Mouse (Mus musculus): Measurements from ENCODE around the gene Vmn1r88. TPM values are rescaled to one million over a fixed set of nuclear protein-coding genes. Genes with fewer than 3 reads are reported as not detected.
"Not testable (repeated sequence)": the region's sequence is repeated elsewhere in the genome, so short reads cannot be mapped to it uniquely, and the experiment has no call there.

Gene Vmn1r88
- total RNA-seq (2021) = under 1 TPM; 0.07 to 0.11 TPM
- long read RNA-seq, experiment 1 = 0 reads
- long read RNA-seq, experiment 2 = 0 reads

GRCm38 (mm10) chr7:13159268-13159667 lies at the start of gene Vmn1r88:
Vmn1r88 (plus strand) TSS chr7:13159568.
- DNase-seq = no peak

- DNase-seq = no peak
Measured at GRCm38 (mm10) chr7:13119817-13120216, 39.6 kb upstream of the Vmn1r88 start, which contains the start of gene Vmn1r86. Vmn1r86 (minus strand) TSS chr7:13119917.

GRCm38 (mm10) chr7:13123554-13124153 lies 35.7 kb upstream of the Vmn1r88 start:
- not testable (repeated sequence) for DNase-seq

- no peak for DNase-seq
Measured at GRCm38 (mm10) chr7:13131856-13132255, 27.5 kb upstream of the Vmn1r88 start.

- no peak for DNase-seq
Measured at GRCm38 (mm10) chr7:13137340-13137739, 22.0 kb upstream of the Vmn1r88 start.

GRCm38 (mm10) chr7:13140057-13140456 lies 19.3 kb upstream of the Vmn1r88 start, which contains the start of gene Vmn1r87:
Vmn1r87 (minus strand) TSS chr7:13140157.
- DNase-seq = no peak

GRCm38 (mm10) chr7:13212720-13213119 lies 53.4 kb downstream of the Vmn1r88 start, which contains the start of gene Vmn1r89:
Vmn1r89 (plus strand) TSS chr7:13213020.
- no peak for DNase-seq

Other genes with a start within 250 kb of the Vmn1r88 start
- 100 to 1,000 TPM; 858 to 886 TPM for gene Rps5, start 237.3 kb upstream of the Vmn1r88 start, total RNA-seq (2021)
- gene Rnf225, start 232.2 kb upstream of the Vmn1r88 start, total RNA-seq (2021) = under 1 TPM; 0.26 to 0.34 TPM
- 1 to 10 TPM; 2.8 to 4.8 TPM for gene Zfp324, start 193.7 kb upstream of the Vmn1r88 start, total RNA-seq (2021)
- 1 to 10 TPM; 2.1 to 3.8 TPM for gene Zfp446, start 181.7 kb upstream of the Vmn1r88 start, total RNA-seq (2021)
- gene Slc27a5, start 161.4 kb upstream of the Vmn1r88 start, total RNA-seq (2021) = under 1 TPM in 1 of 2 experiments, not detected in 1; 0.16 TPM
- 100 to 1,000 TPM; 118 to 161 TPM for gene Trim28, start 160.5 kb upstream of the Vmn1r88 start, total RNA-seq (2021)
- 1 to 10 TPM; 5.5 to 6.6 TPM for gene Zbtb45, start 149.5 kb upstream of the Vmn1r88 start, total RNA-seq (2021)
- 100 to 1,000 TPM; 114 to 123 TPM for gene Chmp2a, start 124.8 kb upstream of the Vmn1r88 start, total RNA-seq (2021)
- 100 to 1,000 TPM; 153 to 168 TPM for gene Ube2m, start 121.3 kb upstream of the Vmn1r88 start, total RNA-seq (2021)
- gene Mzf1, start 104.8 kb upstream of the Vmn1r88 start, total RNA-seq (2021) = 1 to 10 TPM; 1.2 to 1.5 TPM
- gene Vmn1r85, start 64.4 kb upstream of the Vmn1r88 start, total RNA-seq (2021) = not detected
- not detected for gene Vmn1r86, start 39.7 kb upstream of the Vmn1r88 start, total RNA-seq (2021)
- gene Vmn1r87, start 19.4 kb upstream of the Vmn1r88 start, total RNA-seq (2021) = not detected
- not detected for gene Vmn1r89, start 53.5 kb downstream of the Vmn1r88 start, total RNA-seq (2021)
- 10 to 100 TPM in 1 of 2 experiments, 1 to 10 TPM in 1; 9.6 to 16.5 TPM for gene Lig1, start 117.7 kb downstream of the Vmn1r88 start, total RNA-seq (2021)
- gene Zswim9, start 119.2 kb downstream of the Vmn1r88 start, total RNA-seq (2021) = 1 to 10 TPM; 5.4 to 7.0 TPM
- gene Pla2g4c, start 165.1 kb downstream of the Vmn1r88 start, total RNA-seq (2021) = under 1 TPM in 1 of 2 experiments, not detected in 1; 0.43 TPM
- gene Cabp5, start 238.6 kb downstream of the Vmn1r88 start, total RNA-seq (2021) = not detected